Mouse (Mus musculus) erythroblast, adult 5-6 weeks (primary cell): ENCODE data around the gene 5330417H12Rik. TPM values are rescaled to one million over a fixed set of nuclear protein-coding genes. Genes with fewer than 3 reads are reported as not detected.

Source experiments
- ATAC-seq: replicated peaks from 2 replicates; pipeline ENCODE4 v1.8.0; 2016; ENCODE audit warnings: moderate number of reproducible peaks, mild to moderate bottlenecking, moderate TSS enrichment, inconsistent platforms; ENCODE audit not compliant: poor library complexity, low FRiP score, severe bottlenecking
- total RNA-seq, 2 experiments: library from RNA; stranded (forward) in 1 of 2; stranded (reverse) in 1 of 2; fragments of 150-400 nt in 1 of 2; fragments of 200-764, 138-1000 nt in 1 of 2; gene quantifications; 2 replicates each; pipeline versions ENCODE4 v1.2.3 to v1.2.4; 2015 to 2017; ENCODE audit warnings: low replicate concordance in 2 of 2

Gene 5330417H12Rik
- not detected in 2 replicates for total RNA-seq (2015; ENCODE audit: low replicate concordance)
- not detected in 2 replicates for total RNA-seq (2017; ENCODE audit: low replicate concordance)

DNA sequence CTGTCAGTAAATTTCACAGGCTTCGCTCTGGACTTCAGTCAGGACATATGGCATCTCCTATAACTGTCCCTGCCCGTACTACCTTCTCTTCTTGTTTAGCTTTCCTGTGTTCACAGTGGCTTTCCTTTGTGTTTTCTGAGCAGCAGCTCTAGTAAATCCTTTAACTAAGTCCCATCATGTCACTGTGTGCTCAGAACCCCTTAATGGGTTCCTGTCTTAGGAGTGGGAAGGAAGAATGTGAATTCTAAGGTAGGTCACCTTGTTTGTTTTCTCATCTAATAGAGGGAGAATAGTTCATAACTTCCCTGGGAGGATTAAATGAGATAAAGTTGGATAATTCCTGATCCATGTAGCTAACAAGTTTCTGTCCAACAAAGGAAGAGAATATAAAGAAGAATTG lies at the start of gene 5330417H12Rik:
TSS of gene 5330417H12Rik (minus strand) at position 101 of the 400 bp plus-strand sequence.
- ATAC-seq, result no peak

DNA sequence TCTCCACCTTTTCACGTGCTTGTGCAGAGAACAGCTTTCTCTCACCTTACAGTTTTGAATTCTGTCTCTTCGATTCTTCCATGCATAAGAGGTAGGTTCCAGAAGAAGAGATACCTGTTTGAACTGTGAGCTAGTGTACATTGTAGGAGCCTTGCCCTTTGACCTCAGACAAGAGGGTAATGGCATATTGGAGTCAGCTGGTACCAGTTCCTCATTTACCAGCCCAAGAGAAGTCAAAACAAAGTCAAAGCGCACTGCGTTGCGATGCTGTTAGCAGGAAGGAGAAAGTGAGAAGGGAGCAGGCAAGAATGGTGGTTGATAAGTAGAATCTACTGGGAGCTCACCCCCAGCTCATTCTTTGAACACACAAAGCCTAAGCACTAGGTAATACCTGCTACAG lies 43.6 kb upstream of the 5330417H12Rik start:
- ATAC-seq, result no peak

DNA sequence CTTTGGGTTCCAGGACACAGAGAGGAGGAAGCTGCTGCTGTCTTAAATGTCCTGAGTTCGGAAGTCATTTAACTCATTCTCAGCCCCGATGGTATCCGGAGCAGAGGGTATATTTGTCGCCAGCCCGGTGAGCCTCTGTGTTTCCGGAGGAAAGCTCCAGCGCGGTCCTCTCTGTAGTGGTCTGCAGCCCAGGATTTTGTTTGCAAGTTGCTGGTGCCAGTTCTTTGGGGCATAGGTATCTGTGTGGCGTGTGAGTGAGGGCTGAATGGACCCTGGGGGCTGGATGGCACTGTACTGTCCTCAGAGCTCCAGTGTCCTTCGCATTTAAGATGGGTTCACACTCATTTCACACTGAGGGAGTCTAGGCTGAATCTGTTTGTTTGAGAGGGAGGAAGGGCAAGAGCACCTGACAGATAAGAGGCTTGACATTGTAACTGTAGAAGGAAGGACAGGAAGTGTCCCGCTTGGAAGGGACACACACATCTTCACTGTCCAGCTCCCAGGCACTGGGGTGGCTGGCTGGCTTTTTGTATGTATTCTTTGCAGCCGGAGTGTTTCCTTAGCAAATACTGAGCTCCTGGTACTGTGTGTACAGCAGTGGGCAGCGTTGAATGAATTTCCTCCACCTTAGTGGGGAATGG lies 41.4 kb upstream of the 5330417H12Rik start:
- ATAC-seq, result no peak

DNA sequence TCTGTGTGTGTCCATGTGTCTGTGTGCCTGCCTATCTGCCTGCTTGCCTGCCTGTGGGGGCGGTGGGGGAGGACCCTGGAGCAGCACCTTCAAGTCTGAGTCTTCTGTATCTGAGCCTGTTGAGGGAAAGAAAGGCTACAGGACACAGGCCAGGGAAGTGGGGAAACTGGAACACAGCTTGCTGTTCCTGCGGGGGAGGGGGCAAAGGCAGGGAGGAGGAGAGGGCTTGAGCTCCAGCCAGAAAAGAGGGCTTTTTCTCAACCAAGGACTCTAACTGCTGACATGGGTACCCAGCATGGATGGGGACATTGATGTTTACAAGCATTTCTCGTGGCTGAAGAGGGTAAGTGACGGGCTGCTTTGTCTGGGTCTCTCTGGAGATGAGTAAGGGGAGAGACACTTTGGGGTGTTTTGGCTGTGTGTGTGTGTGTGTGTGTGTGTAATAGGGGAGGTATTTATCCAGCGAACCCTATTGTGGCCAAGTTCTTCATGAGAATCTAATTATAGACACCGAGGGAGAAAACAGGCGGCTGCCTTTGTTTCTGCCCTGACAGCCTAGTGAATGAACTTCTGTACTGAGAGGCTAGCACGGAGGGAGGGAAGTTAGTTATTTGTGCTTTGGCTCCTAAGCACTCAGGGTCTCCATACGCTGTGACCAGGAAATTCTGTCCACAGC lies 40.8 kb upstream of the 5330417H12Rik start:
- ATAC-seq, result no peak

DNA sequence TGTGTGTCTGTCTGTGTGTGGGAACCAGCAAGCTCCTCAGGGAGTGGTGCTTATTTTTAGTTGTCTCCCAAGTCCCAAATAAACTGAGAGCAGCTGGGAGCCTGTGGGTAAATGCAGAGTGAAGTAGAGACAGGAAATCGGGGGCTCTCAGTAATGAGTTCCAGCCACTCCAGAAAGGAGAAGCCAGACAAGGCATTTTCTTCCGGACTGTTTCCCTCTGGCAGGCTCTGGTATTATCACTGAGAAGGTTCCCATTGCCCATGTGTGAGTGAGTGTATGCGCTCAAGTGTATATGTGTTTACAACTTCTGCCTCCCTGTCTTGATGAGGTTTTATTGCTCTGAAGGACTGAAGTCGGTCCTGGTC lies 40.2 kb upstream of the 5330417H12Rik start:
- no peak for ATAC-seq

DNA sequence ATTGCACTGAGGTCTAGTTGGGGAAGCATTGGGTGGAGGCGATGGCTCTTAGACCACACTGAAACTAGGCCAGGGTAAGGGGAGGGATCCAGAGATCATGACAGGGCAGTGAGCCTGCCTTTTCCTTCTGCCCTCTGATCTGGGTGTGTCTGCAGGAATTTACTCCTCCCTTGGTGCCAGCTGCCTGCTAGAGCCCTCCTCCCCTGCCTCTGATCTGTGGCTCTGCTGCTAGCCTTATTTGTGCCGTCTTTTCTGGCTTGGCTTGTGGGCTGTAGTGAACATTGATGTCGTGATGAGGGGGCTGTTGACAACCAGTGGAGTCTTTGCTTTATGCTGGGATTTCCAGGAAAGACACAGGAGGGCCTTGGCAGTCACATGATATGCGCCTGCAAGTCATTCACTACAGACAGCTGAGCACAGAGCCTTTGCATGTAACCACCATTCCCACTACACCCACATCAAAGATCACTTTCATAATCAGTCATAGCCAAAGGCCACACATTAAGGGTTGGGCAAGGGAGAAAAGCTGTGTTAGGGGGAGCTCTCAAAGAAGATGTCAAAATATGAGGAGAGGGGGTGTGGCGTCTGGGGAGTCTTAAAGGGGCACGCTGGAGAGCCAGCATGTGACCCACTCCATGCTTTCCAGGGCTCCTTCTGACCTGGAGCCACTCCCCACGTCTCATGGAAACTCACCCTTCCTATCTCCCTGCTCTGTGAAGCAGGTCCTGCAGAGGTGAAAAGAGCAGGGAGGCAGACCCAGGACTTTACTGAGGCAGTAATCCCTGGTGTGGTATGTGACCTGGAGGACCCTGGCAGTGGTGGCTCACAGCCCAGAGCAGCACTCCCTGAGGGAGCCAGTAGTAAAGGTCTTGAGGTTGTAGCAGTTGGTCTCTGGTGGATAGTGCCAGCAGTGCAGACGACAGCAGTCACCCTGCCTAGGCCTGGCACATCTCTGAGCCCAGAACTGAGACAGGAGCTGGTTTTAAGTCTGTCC lies 39.4 kb upstream of the 5330417H12Rik start:
- no peak for ATAC-seq

DNA sequence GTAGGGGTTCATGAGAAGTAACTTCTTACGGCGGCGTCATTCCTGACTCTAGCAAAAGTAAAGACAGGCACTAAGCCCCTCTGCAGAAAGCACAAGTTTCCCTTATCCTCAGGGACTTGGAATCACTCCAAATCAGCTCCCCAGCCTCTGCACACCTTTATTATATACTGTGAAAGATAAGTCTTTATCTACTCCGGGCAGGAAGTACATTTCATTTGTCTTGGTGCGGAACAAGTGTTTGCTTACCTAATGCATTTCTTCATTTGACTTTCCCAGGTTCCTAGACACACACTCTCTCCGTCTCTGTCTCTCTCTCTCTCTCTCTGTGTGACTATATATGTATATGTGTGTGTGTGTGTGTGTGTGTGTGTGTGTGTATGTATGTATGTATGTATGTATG lies 38.7 kb upstream of the 5330417H12Rik start:
- no peak for ATAC-seq

DNA sequence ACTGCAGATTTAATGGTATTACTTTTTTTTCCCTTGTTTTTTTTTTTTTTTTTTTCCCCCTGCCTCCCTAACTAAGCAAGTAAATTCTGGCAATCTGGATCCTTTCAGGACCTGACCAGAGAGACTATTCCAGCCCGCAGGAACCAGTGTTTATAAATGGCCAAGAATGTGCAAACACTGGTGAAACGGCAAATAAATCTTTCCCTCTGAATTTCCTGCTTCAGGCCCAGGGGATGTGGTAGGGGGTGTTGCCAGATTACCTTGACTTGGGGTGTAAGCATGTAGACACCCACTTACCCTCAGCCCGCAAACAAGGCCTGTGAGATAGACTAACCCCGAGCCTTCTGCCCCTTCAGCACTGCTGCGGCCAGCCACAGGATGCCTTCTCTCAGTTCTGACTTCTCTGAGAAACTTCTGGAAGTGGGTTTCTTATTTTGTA lies 36.9 kb upstream of the 5330417H12Rik start:
- ATAC-seq, result no peak

DNA sequence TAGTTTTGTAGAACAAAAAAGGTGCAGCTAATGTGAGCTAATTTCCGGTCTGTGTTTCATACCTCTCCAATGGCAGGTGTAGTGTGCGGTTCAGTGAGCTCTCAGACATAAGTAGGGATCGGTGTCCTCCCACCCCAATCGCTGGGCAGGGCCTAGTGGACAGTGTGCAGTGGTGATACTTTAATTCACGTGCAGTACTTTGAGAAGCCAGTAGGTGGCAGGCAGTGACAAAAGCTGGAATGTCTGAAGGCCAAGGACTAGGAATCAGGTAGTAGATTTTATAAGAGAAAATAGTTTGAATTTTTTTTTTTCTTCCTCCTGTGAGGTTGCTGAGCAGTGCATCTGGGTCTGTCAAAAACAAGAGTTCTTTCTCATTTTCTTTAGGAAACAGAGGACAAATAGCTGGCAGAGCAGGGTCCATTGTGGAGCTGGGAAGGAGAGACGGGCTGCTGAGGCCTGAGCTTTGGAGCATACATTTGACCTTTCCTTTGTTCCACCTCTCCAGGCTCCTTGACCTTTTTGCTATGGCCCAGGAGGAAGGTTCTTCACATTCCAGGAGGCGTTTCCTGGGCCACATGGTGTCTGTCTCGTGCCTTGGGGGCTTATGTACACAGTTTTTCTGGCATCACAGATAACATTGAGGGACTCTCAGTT lies 36.4 kb upstream of the 5330417H12Rik start:
- ATAC-seq, result peak; percentile 72; the same call in 1 of the 2 replicates

DNA sequence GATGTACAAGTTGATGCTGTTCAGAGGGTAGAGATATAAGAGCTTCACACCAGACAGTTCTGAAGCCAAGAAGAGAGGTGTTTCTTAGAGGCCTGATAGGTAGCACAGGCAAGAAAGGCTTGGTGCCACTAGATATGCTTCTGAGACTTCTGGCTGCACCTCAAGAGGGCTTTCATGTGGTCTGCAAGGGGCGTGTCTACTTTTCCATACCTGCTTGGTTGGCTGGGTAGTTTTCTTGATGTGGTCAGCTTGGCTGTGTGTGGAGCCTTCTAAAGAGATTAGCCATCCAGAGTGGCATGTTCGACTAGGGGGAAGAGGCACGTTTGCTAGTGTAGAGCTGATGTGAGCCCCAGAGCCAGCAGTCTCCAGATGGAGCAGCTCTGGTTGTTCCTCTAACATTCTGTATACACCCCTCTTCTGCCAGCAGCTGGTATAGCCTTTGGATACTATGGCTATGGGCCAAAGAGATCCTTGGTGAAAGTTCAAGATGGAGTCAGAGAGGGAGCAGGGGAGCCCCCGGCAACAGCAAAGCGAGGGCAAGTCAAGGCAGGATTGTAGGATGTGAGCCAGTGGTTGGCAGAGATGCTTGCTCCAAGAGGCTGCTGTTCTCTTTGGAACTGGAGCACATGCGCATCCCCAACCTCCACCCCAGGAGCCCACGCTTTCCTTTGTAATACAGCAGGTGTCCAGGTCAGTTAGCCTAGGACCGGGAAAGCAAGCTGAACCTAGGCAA lies 34.4 kb upstream of the 5330417H12Rik start:
- ATAC-seq, result no peak

DNA sequence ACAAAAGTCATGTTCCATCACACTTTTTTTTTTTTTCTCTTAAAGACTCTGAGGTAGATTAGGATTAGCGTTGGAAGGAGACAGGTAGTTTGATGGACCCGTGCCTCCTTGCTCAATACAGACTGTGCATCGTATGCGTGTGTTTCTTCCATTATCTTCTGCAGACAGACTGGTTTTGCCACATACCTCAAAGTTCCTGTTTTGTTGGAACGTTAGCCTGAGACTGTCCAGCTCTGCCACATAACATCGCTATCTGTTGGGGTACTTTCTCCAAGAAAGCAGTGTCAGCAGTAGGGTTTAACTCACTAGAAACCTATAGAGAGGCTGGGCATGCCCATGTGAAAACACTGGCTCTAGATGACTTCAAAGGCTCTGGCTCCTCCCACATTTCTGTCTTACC lies 31.5 kb upstream of the 5330417H12Rik start:
- no peak for ATAC-seq

DNA sequence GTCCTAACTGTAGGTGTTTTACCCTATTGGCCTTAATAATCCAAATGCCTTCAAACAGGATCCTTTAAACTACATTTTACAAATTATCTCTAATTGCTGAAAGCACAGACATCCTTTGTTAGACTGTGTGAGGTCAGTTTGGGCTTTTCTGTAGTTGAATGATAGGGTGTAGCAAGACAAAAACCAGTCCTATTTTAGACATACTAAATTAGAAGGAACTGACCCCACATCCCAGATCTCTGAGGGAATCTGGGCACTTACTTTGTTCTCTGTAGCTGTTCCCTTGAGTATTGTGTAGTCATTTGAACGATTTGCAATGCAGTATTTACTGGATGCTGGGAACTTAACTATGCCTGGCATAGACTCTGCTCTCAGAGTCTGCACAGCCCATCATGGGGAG lies 26.9 kb upstream of the 5330417H12Rik start:
- ATAC-seq, result no peak

DNA sequence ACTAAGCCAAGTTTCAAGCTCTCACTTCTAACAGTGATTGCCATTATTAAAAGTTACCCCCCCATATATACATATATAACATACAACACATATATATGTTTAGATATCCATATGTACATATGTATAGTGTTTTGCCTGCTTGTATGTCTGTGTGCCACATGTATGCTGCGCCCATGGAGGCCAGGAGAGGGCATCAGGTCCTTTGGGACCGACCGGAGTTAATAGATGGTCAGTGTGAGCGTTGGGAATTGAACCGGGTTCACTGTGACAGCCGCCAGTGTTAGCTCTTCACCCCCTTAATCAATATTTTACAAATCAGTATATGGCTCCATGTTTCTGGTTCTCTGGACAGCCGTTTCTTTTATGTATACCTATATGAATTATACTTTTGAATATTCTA lies 25.0 kb upstream of the 5330417H12Rik start:
- no peak for ATAC-seq

DNA sequence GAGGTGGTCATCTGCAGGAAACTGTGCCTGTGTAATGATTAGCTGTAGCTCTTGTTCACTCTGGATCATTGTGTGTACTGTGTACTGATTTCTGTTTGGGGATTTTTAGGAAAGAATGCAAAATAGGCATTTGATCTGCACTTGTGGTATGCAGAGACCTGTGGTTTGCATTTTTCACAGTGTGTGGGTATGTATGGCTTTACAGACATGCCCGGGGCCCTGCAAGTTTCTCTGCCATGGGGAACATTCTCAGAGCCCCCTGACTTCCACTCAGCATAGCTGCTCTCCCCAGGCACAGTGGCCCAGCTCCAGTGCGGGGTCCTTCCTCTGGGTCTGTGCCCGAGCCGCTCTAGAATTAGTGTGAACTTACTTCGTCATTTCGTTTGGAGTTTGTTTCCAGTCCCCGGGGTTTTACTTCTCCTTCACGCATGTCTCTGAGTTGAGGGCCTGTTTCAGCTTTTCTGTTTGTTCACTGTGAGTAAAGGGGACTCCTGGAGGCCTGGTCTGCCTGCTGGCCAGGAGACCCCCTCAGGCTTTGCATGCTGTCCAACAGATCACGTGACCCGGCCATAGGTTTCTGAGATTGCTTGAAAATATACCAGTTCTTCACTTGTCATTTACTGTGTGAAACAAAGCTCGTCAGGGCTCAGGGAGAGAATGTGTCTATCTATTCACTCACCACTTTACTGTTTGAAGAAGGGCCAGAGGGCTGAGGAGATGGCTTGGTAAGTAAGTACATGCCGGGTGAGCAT lies 24.2 kb upstream of the 5330417H12Rik start:
- no peak for ATAC-seq

DNA sequence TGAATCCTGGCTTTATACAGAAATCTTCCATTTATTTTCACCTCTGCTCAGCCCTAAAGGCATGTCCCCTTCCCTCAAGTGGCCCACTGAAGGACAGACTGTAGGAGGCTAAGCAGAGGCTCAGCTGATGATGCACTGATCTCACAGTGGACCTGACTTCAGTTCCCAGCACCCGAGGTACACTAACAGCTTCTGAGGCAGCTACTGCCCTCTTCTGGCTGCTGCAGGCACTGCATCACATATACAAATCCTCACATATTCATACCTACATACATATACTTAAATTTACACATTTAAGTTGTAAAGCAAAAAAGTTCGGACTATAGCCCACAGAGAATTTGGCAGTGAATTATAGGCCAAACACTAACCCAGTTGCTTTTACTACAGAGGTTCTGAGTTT lies 20.0 kb upstream of the 5330417H12Rik start:
- no peak for ATAC-seq

DNA sequence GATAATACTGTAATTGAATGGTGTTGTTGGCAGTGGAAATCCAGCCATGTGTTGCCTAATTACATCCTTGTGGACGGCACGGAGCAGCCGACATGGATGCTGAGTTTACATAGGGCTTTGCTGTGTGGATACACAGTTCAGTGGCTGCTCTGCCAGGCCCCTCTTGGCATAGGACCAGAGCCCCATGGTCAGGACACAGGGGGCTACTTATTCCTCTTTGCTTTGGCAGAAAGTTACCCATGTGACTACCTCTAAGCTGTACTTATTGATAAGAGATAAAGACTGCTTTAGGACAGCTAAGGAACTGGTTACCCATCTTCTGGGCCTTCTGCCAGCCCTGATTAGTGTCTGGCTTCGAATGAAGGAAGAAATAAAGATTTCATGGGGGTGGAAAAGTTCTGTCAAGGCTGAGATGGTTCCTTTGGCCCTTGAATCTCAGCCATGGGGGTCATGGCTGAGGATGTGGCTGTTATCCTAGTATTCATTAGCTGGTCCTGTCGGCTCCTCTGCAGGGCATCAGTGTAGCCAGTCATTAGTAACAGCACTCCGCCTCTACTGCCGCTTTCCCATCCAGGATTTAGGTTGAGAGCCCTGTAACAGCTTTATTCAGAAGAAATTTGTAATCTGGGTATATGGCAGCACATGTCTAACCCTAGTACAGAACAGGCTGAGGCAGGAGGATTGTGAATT lies 17.8 kb upstream of the 5330417H12Rik start:
- no peak for ATAC-seq

DNA sequence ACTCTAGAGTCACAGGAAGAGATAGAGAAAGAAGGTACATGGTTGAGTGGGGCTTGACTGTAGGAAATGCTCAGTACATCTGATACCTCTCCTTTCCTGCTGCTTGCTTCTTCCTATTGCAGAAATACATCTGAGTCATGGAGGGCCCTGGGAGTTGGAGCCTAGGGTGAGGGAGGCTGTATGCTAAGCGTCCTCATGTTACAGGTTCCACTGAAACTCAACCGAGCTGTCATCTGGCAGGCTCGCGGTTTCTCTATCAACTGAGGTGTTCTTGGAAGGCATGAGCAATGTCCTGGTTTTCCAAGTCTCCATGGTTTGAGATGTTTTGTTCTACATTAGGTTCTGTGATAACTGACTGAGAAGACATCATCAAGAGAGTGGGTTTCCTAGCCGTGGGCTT lies 13.1 kb upstream of the 5330417H12Rik start:
- ATAC-seq, result no peak

DNA sequence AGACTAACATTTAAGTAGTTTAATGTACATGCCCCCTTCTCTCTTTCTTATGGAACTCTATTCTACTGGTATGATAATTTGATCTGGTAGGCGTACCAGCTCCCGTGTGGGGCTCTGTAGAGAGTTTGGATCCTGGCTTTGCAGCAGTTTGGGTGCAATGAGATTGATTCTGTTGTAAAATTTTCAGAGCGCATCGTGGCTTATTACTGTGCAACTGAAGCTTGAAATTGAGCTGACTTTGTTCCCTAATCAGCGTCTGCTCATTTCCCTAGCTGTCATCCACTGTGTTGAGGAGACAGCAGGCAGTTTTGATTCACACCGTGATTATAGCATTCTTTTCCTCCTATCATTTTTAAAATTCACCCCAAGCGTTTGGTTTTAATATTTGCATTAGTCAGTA lies 12.4 kb upstream of the 5330417H12Rik start:
- ATAC-seq, result no peak
